Mouse (Mus musculus) neural tube, embryonic 11.5 days (tissue): Measurements from ENCODE around the gene Acss2. TPM values are rescaled to one million over a fixed set of nuclear protein-coding genes. Genes with fewer than 3 reads are reported as not detected.

Experiments
- ATAC-seq: fragments of 200-750 bp; cut with Nextera tagmentation; 2 replicates; pipeline ENCODE4 v1.8.0; 2017; ENCODE audit warnings: moderate number of reproducible peaks, mild to moderate bottlenecking, moderate TSS enrichment, moderate library complexity; ENCODE audit not compliant: insufficient read depth, low FRiP score, low TSS enrichment
- DNase-seq: peaks from one replicate; pipeline ENCODE4 v3.0.0-alpha.2; 2015; ENCODE audit warnings: low spot score
- H3K27ac ChIP-seq: fragments of 300-500 bp; sonication (generic); 2 replicates; pipeline ENCODE4 v1.5.1; 2014; ENCODE audit warnings: low read depth, mild to moderate bottlenecking, low read length
- H3K27me3 ChIP-seq: fragments of 300-500 bp; sonication (generic); 2 replicates; pipeline ENCODE4 v1.6.1; 2014; ENCODE audit warnings: mild to moderate bottlenecking, low read length, mixed read lengths; ENCODE audit not compliant: control insufficient read depth, insufficient read depth
- H3K36me3 ChIP-seq: fragments of 300-500 bp; sonication (generic); 2 replicates; pipeline ENCODE4 v1.6.1; 2014; ENCODE audit warnings: mild to moderate bottlenecking, low read length, moderate library complexity, mixed read lengths; ENCODE audit not compliant: control insufficient read depth, insufficient read depth
- H3K4me1 ChIP-seq: fragments of 300-500 bp; sonication (generic); 2 replicates; pipeline ENCODE4 v1.6.1; 2014; ENCODE audit warnings: low read length, mixed read lengths; ENCODE audit not compliant: control insufficient read depth, insufficient read depth
- H3K4me2 ChIP-seq: fragments of 300-500 bp; sonication (generic); 2 replicates; pipeline ENCODE4 v1.6.1; 2014; ENCODE audit warnings: low read depth, mild to moderate bottlenecking, moderate library complexity
- H3K4me3 ChIP-seq: fragments of 300-500 bp; sonication (generic); 2 replicates; pipeline ENCODE4 v1.5.1; 2014; ENCODE audit warnings: low read depth, low read length
- H3K9ac ChIP-seq: fragments of 300-500 bp; sonication (generic); 2 replicates; pipeline ENCODE4 v1.6.1; 2014; ENCODE audit warnings: mild to moderate bottlenecking, low read length
- H3K9me3 ChIP-seq: fragments of 300-500 bp; sonication (generic); 2 replicates; pipeline ENCODE4 v1.6.1; 2016; ENCODE audit warnings: low read length; ENCODE audit not compliant: control insufficient read depth
- WGBS: fragments of 180-500 bp; shearing (Covaris S2); extraction: QIAGEN DNeasy Blood & Tissue Kit; methylation state at CpG from one replicate; pipeline ENCODE4 v1.1.7; 2014; 5-methylcytosine and 5-hydroxymethylcytosine counted together
- polyA plus RNA-seq: library from polyadenylated mRNA; unstranded; fragments of >200 nt; fragmentation: Nextera tagmentation; extraction: Ambion mirVana; gene quantifications from 2 replicates; pipeline ENCODE4 v1.2.1, GENCODE M21; 2014

The Acss2 gene
- polyA plus RNA-seq, 1 experiment from 2014 or later: 28.8 TPM

GRCm38 (mm10) chr2:155552949-155553354, 35.2 kb downstream of the Acss2 start:
- no peak for ATAC-seq
- Histone ChIP-seq H3K36me3 (no peaks in the 10 kb centered on the region), H3K27ac (no peak overlapping the region), H3K4me2 (no peak overlapping the region), H3K4me1 (no peaks in the 10 kb centered on the region), H3K4me3 (no peak overlapping the region), H3K9me3 (no peaks in the 10 kb centered on the region), H3K9ac (no peak overlapping the region), H3K27me3 (no peaks in the 10 kb centered on the region)
- no peak for DNase-seq

GRCm38 (mm10) chr2:155554426-155554985, 36.8 kb downstream of the Acss2 start:
- Histone ChIP-seq H3K36me3 (no peaks in the 10 kb centered on the region), H3K9ac (no peak overlapping the region), H3K27me3 (no peaks in the 10 kb centered on the region), H3K4me3 (no peak overlapping the region), H3K9me3 (no peaks in the 10 kb centered on the region), H3K4me2 (no peak overlapping the region), H3K4me1 (no peaks in the 10 kb centered on the region), H3K27ac (no peak overlapping the region)
- DNase-seq (no peak), ATAC-seq (no peak)
- WGBS: 77% methylated on average over 2 of the region's 2 CpGs

GRCm38 (mm10) chr2:155562209-155562608, 44.5 kb downstream of the Acss2 start:
- Histone ChIP-seq H3K9ac (no peak overlapping the region), H3K4me3 (no peak overlapping the region), H3K4me2 (no peak overlapping the region), H3K36me3 (no peaks in the 10 kb centered on the region; the same call in 1 of the 2 replicates), H3K4me1 (no peaks in the 10 kb centered on the region), H3K27ac (no peak overlapping the region), H3K27me3 (no peaks in the 10 kb centered on the region), H3K9me3 (no peaks in the 10 kb centered on the region)
- no peak for ATAC-seq
- WGBS: 55% methylated on average over 1 of the region's 1 CpGs
- no peak for DNase-seq

GRCm38 (mm10) chr2:155562934-155563333, 45.2 kb downstream of the Acss2 start:
- WGBS: 81% methylated on average over 4 of the region's 4 CpGs
- no peak overlapping the region for H3K4me2 ChIP-seq
- no peak for DNase-seq
- no peak for ATAC-seq
- H3K4me1 ChIP-seq: no peaks in the 10 kb centered on the region
- no peaks in the 10 kb centered on the region for H3K27me3 ChIP-seq
- H3K4me3 ChIP-seq: no peak overlapping the region
- no peaks in the 10 kb centered on the region for H3K9me3 ChIP-seq
- H3K9ac ChIP-seq: no peak overlapping the region
- no peaks in the 10 kb centered on the region; the same call in 1 of the 2 replicates for H3K36me3 ChIP-seq
- no peak overlapping the region for H3K27ac ChIP-seq

GRCm38 (mm10) chr2:155567751-155568150, 50.0 kb downstream of the Acss2 start:
- Histone ChIP-seq H3K9ac (no peak overlapping the region), H3K9me3 (no peaks in the 10 kb centered on the region), H3K4me2 (no peak overlapping the region), H3K4me3 (no peak overlapping the region), H3K27ac (no peak overlapping the region), H3K36me3 (no peaks in the 10 kb centered on the region; the same call in 1 of the 2 replicates), H3K4me1 (no peaks in the 10 kb centered on the region), H3K27me3 (no peaks in the 10 kb centered on the region)
- ATAC-seq: no peak
- WGBS: 80% methylated on average over 5 of the region's 5 CpGs
- DNase-seq: no peak

GRCm38 (mm10) chr2:155569223-155569807, 51.6 kb downstream of the Acss2 start:
- H3K4me1 ChIP-seq: no peaks in the 10 kb centered on the region
- H3K27ac ChIP-seq: no peak overlapping the region
- H3K27me3 ChIP-seq: no peaks in the 10 kb centered on the region
- WGBS: 31% methylated on average over 3 of the region's 3 CpGs
- no peaks in the 10 kb centered on the region; the same call in 1 of the 2 replicates for H3K36me3 ChIP-seq
- no peak for ATAC-seq
- no peak overlapping the region for H3K9ac ChIP-seq
- no peak overlapping the region for H3K4me3 ChIP-seq
- DNase-seq: no peak
- no peaks in the 10 kb centered on the region for H3K9me3 ChIP-seq
- no peak overlapping the region for H3K4me2 ChIP-seq

GRCm38 (mm10) chr2:155573001-155573400, 55.3 kb downstream of the Acss2 start:
- H3K4me3 ChIP-seq: no peak overlapping the region
- H3K4me1 ChIP-seq: no peaks in the 10 kb centered on the region
- no peak overlapping the region for H3K27ac ChIP-seq
- H3K36me3 ChIP-seq: no peaks in the 10 kb centered on the region
- no peaks in the 10 kb centered on the region for H3K9me3 ChIP-seq
- H3K4me2 ChIP-seq: no peak overlapping the region
- no peaks in the 10 kb centered on the region for H3K27me3 ChIP-seq
- ATAC-seq (no peak), DNase-seq (no peak)
- 91% methylated on average over 9 of the region's 9 CpGs for WGBS
- no peak overlapping the region for H3K9ac ChIP-seq

- Histone ChIP-seq H3K27ac (no peak overlapping the region), H3K27me3 (no peaks in the 10 kb centered on the region), H3K4me2 (no peak overlapping the region), H3K4me1 (no peaks in the 10 kb centered on the region), H3K9me3 (no peaks in the 10 kb centered on the region), H3K4me3 (no peak overlapping the region), H3K36me3 (no peaks in the 10 kb centered on the region), H3K9ac (no peak overlapping the region)
- WGBS: 85% methylated on average over 7 of the region's 7 CpGs
- ATAC-seq (no peak), DNase-seq (no peak)
These were observed 56.2 kb downstream of the Acss2 start for GRCm38 (mm10) chr2:155573996-155574395.

- H3K27me3 ChIP-seq: no peaks in the 10 kb centered on the region
- no peak overlapping the region for H3K4me3 ChIP-seq
- H3K27ac ChIP-seq: no peak overlapping the region
- no peaks in the 10 kb centered on the region for H3K9me3 ChIP-seq
- WGBS: 96% methylated on average over 4 of the region's 4 CpGs
- no peaks in the 10 kb centered on the region for H3K4me1 ChIP-seq
- H3K4me2 ChIP-seq: no peak overlapping the region
- H3K9ac ChIP-seq: no peak overlapping the region
- H3K36me3 ChIP-seq: no peaks in the 10 kb centered on the region
- DNase-seq (no peak), ATAC-seq (no peak)
These were observed 57.0 kb downstream of the Acss2 start for GRCm38 (mm10) chr2:155574700-155575099.
